Mouse (Mus musculus): ENCODE results near the gene Shank1.
"Not testable (repeated sequence)": the region's sequence is repeated elsewhere in the genome, so short reads cannot be mapped to it uniquely, and the experiment has no call there.

Shank1 gene

DNA sequence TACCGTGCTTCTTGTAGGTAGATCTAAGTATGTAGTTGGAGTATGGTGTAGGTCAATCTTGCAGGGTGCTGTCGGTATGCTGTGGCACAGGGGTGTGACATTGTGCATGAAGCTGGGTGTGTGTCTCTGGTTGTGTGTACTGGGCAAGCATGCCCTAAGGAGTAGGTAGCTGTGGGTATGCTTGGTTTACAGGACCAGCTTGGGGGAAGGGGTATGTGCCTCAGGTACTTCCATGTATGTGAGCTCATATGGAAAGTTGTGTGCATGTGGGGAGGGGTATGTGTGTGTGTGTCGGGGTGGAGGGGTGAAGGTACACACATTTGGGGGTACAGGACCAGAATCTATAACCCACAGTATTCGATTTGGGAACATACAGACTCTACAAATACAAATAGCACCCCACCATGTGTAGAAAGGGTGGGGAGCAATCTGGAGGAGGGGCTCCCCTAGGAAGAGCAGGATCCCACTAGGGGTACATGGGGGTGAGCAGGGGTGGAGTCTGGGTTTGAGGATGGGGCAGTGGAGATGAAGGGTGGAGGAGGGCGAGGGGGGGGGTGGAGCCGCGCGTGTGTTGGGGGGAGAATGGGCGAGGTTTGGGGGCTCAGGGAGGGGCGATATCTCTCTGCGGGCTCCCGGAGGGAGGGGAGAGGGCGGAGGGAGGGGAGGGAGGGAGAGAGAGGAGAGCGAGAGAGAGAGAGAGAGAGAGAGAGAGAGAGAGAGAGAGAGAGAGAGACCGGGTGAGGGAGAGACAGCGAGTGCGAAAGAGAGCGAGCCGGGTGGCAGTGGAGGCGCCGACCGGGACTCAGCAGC lies at the start of gene Shank1:
TSS of gene Shank1 (plus strand) at position 779 of the 810 bp plus-strand sequence.
- DNase-seq, result no peak

DNA sequence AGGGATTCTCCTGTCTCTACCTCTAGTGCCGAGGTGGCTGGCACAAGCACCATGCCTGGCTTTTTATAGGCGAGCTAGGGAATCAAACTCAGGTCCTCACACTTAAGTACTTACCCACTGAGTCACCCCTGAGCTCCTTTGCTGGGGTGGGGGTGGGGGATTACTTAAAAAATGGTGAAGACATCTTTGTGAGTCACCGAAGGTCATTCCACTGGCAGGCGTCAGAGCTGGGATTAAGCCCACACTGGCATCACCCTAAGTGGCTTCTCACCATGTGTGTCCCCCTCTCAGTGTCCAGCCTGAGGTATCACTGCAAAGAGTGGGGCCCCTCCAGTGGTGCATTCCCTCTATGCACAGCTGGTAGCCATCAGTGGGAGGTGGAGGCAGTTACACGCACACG lies 49.6 kb upstream of the Shank1 start:
- DNase-seq, result no peak

DNA sequence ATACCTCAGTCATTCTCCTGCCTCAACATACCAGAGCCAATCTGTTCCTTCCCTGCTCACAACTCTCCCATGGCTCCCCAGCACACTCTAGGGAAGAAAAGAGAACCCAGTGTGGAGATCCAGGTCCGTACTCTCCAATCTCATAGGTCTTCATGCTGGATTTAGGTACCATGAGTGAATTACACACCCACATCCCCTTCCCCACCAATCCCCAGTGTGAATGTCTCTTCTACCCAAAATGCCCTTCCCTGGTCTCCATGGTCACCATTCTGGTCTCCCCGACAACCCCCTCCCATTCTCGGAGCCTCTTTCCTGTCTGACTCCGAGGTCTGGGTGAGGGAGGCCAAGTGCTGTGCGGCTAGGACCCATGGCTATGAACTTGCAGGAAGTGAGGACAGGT lies 48.9 kb upstream of the Shank1 start, which contains the start of gene Gm15517:
TSS of gene Gm15517 (plus strand) at position 301 of the 400 bp plus-strand sequence.
- DNase-seq, result no peak

DNA sequence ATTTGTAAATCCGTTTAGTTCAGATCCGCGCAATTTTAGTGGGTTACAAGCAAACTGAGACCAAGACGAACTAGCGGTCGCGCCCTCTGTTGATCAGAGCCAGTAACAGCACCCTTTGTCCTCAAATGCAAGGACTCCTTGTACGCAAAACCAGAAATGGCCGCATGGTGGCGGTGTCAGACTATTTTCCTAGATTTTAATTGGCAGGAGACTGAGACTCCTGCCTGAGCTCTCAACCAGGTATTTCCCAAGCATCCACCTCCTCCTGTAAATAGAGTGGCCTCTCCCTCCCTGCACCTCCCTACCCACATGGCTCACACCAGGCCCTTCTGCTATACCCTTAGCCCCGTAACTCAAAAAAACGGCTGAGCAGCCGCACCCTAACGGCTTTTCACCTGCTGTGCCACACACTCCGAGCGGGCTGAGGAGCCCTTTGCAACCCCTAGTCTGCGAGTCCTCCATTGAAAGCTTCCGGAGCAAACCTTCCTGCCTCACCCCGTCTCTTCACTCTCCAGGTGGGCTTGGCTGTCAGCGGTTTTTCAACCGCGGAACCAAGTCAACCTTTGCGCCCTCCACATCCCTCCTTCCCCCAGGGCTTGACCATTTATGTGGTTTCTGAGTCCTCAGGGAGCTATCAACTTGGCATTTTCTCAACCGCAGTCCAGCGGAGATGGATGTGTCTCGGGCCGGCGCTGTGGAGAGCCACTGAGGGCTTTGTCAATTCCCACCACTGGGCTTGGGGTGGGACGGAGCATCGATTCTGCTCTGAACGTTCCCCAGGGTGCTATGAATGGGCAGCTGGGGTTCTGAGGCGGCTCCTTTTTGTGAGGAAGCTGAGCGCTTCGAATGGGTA lies 47.0 kb upstream of the Shank1 start:
- DNase-seq, result peak; percentile 87 to 94

DNA sequence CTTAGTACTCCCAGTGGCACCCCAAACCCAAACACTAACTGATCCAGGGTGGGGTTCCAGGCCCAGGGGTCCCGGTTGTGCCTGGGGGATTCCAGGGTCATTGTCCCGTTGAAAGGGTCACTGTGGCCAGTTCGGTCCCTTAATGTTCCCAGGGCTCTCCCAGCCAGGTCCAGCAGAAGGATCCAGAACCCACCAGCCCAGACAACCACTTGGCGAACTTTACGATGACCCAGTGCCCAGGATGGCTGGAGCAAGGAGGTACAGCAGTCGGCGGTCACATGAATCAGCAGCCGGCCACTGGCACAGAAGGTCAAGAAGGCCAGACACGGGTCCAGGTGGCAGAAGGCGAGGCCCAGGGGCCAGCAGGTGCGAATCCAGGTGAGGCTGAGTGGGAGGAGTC lies 41.9 kb upstream of the Shank1 start:
- no peak for DNase-seq

DNA sequence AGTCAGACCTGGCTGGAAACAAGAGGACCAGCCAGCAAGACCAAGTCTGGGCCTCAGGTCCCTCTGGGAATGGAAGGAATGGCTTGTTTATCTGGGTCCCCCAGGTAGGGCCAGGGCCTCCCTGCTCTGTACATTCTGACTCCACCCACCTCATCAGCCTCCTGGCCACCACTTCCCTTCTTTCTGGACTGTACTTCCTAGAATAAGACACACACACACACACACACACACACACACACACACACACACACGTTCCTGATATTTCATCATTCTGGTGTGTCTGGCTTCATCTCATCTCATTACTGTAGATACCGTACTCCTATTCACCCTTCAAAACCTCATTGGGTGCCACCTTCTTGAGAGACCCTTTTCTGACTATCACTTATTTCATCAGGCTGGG lies 40.7 kb upstream of the Shank1 start:
- DNase-seq, result no peak

DNA sequence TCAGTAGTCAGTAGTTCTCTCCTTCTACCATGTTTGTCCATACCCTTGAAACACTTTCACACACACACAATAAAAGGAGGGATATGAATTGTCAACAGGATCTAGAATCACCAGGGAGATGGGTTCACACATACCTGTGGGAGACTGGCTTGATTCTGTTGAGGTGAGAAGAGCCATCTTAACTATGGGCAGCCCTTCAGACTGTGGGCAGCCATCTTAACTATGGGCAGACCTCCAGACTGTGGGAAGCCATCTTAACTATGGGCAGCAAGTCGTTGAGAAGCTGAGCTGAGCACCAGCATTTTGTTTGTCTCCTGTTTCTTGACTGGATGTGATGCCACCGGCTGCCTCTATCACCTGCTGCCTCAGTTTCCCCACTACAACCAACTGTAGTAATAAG lies 38.7 kb upstream of the Shank1 start:
- DNase-seq, result no peak

DNA sequence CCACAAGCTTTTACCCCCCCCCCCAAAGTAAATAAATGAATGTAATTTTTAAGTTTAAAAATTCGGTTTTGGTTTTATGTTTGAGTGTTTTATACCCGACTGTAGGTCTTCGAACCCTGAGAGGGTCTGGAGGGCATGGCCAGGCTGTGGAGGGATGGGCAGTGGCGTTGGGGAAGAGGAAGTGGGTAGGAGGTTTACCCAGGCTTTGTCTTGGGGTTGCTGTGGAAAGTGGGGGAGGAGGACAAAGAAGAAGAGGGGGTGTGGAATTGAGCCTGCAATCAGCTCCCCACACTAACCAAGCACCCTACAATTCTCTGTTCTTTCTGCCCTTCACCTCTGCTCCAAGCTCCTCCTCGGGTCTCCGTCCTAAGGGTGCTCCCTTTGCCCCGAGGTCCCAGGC lies 37.5 kb upstream of the Shank1 start:
- no peak for DNase-seq

DNA sequence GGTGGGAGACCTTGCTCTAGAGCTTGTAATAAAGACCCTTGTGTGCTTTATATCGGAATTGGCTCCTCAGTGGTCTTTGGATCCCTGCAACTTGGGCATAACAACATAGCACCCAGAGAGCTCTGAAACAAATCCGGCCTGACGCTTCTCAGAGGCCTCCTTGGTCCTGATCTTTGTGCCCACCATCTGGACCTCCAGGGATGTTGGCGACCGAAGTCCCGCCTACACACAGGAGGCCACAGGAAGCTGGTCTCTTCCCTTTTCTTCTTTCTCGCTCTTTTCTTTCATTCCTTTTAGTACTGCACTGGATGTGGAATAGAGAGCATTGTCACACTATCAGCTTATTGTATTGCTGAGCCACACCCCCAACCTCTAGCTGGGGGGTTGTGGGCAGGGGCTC lies 36.6 kb upstream of the Shank1 start:
- no peak for DNase-seq

DNA sequence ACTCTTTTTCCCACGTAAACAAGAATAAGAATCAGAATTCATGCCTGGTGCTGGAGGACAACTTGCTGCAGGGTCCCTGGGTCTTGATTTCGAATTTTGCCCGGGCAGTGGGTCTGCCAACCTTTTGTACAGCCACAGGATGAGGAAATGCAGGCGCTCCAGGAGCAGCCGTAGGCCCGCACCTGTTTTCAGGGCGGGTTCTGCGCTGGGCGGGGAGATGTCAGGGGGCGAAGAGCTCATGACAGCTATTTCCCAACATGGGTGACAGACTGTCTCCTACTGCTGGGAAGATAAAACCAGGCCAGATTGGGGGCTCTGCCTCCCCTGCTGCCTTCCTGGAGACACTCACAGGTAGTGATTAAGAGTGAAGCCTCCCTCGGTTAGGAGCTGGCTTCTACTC lies 36.0 kb upstream of the Shank1 start:
- DNase-seq, result no peak

DNA sequence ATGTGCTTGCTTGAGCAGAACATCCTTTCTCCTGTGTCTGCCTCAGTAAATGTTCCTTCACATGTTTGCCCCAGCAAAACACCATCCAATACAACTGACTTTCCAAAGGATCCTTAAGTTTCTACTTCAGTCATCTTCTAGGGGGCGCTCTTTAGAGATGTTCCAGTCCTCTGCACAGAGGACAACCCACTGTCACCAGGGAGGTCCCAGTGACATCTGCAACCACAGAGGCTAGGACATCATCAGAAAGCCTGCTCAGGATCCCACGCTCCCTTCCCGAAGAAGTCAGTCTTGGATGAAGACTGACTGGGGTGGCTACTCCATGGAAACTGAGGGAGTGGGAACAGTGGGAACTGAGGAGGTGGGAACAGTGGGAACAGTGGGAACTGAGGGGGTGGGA lies 34.5 kb upstream of the Shank1 start:
- DNase-seq, result no peak

DNA sequence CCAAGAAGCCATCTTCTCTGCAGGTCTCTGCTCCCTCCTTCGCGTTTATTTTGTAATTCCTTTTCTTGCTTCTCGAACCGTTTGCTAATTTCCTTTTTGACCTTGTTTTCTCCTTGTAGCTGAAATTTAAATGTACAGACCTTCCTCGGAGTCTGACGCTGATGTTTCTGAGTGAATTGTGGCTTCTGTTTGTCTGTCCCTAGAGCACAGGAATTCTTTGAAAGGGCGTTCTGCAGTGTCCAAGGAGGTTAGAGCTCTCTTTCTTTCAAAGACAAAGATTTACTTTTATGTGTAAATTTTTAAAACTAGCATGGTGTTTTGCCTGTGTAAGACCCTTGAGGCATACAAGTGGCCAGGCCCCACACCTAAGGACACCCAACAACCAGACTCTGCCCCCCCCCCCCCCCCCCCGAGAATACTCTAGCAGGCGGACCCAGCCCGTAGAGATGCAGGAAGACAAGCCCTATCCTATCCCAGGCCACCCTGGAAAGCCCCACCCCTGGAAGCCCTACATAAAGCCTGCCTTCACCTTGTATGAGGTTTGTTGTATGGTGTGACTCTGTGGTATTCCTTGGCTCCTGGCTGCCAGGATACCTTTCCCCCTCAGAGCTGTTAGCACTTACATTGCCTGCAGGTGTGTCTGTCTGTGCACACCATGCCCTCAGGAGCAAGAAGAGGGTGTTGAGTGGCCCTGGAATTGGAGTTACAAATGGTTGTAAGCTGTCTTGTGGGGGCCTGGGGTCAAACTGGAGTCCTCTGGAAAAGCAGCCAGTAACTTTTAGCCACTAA lies 33.4 kb upstream of the Shank1 start:
- DNase-seq, result no peak

DNA sequence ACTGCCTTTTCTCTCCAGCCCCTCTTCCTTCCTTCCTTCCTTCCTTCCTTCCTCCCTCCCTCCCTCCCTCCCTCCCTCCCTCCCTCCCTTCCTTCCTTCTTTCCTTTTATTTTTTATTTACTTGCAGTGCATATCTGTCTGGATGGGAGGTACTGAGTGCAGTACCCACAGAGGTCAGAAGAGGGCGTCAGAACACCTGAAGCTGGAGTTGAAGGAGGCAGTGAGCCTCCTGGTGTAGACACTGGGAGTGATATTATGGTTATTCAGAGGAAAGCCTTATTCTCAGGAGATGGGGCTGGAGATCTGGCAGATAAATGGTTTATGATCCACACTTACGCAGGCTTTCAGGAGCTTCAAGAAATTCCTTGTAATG lies 32.8 kb upstream of the Shank1 start:
- peak in 1 of 2 experiments; percentile 32 for DNase-seq

DNA sequence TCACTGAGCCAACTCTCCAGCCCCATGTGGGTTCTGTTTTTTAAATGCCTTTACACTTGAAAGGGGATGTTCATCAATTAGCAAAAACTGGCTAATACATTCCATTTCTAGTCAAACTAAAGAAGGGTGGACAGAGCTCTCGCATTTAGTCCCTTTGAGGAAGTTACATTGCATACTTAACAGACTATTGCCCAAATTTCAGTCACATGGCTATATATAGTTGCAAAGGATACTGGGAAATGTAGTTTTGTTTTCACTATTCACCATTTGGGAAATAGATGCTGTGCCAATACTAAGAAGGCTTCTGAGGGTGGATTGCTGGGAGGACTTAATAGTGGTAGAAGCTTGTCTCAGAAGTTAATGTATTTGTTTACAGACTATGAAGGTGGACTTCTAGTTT lies 29.1 kb upstream of the Shank1 start:
- no peak for DNase-seq

DNA sequence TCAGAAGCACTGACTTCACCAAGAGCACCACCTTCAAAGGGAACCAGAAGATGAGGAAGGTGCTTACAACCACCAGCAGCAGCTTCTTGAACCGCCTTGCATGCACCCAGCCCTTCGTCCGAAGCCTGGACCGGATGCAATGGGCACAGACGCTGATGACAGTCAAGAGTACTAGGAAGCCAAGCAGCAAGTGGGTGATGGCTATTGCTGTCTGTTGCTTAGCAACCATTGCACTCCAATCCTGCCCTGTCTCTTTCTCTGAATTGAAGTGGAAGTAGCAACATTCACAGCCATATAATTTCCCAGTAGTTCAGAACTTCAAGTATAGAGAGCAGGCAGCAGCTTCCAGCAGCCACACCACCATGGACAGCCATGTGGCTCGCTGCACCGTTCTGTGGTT lies 28.5 kb upstream of the Shank1 start:
- DNase-seq, result no peak

DNA sequence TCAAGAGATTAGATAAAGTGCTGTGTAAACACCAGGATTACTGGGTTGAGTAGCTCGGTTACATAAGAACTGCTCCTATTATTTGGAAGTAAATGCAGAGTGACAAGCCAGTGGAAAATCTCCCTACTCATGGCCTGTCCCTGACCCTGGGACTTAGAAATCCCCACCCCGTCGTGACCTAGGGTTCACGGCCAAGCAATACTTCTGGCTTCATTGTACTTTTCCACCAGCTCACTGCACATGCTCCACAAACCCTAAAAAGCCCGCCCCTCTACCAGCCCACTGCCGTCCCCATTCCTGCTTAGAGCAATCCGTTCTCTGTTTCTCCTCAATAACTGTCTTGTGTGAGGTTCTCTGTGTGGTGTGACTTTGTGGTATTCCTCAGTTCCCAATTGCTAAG lies 22.3 kb upstream of the Shank1 start:
- DNase-seq, result no peak

DNA sequence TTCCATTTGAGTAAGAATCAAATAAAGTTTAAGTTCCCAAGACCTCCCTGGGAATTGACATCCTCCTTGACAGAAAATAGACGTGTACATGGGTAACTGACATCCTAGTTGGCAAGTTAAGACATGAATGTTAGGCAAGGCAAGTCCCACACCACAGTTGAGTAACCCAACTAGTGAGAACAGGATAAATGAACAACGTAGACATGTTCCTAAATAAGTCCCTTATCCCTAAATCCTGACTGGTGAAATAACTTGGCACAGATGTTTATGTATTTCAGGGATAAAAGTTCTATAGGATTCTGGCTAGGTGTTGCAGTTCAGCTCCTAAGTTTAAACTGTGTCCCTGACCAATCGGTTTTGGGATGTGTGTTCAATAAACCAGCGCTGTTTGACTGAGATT lies 19.1 kb upstream of the Shank1 start:
- DNase-seq, result no peak

DNA sequence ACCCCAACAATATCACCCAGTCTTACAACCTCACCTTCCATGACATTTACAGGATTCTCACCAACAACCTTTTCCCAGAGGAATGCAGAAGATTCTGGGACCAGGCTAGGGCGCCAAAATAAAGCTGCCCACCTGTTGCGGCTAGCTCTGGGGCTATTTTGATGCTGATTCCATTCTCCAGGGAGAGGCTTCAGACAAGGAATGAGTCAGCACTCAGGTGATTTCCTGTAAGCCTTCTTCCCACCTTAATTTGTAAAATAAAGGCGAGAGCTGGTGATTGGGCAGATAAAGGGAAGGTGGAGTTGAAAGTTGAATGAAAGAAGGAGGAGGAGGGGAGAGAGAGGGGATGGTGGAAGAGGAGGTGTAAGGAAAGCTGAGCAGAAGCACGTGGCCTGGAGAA lies 18.6 kb upstream of the Shank1 start:
- no peak for DNase-seq

DNA sequence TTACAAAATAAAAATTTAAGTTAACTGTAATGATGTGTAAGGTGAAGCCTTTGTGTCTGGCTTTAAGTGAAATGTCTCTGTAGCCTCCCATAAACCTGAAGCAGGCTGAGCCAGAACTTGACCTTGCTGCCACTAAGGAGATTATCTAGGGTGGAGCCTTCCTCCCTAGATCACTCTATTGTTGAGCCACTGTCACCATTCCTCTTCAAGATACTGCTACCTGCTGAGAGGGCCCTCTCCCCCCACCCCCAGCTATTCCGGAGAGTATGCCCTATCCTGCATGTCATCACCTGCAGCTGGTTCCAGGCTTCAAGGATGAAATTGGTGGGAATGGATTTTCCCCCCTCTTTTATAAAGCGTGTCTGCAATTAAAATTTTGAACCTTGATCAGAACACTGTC lies 12.6 kb upstream of the Shank1 start:
- DNase-seq, result not testable (repeated sequence)

DNA sequence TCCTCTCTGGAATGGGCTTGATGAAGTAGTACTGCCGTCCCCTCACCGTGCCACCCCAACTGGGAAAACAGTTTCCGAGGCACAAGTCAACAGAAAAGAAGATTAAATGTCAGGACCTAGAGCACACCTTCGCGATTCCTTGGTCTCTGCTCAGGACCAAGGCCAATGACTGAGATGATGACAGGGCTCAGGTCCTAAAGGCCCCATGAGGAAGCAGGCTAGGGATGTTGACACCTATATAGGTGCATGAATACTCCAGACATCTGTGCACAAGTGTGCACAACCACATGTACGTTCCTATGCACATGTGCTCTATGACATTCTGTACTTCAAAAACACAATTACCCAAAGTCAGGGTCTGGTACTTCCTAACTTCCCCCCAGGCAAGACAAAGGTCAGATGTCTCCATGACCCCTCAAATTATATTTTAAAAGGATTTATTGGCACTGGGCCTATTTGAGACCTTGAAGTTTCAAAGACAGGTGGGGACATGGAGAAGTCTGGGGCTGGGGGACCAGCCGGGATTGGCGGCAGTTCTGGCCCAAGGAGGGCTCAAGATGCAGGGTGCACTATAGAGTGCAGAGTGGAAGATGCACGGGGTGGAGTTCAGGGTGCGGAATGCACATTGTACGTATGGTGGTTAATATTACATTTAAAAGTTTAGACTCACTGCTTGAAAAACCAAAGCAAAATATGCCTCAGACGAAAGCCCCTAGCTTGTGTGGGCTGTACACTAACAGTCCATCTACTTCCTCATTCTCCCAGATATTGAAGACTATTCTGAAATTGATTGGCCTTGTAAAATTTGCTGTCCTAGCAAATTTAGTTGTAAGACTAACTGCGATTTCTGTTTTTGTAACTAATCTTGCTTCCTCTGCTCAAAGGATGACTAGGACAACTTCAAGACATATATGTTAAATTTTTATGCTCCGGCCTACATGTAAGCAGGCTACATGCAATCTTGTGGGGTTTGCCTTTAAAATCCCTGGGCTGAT lies 6.4 kb upstream of the Shank1 start:
- no peak for DNase-seq

DNA sequence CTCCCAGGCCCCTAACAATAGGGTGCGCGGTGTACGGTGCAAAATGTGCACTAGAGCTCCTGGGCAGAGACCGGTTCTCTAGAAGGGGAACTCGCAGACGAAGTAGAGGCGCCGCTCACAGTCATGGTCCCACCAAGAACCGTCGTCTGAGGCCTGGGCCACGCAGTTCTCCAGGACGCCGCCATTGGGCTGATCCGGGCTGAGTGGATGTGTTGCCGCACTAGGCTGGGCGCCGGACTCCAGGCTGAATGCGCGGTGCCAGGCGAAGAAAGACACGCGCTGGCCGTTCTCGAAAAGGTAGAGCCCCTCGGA lies 5.6 kb upstream of the Shank1 start:
- no peak for DNase-seq

Measured in lung, postnatal 4 days (tissue).